Mouse (Mus musculus): ENCODE data around the gene Unkl.

The Unkl gene

GRCm38 (mm10) chr17:25188150-25189031 is at the start of gene Unkl:
Unkl (plus strand) TSS chr17:25188397.
- peak; percentile 60 for DNase-seq

GRCm38 (mm10) chr17:25138803-25139202 is 49.4 kb upstream of the Unkl start:
- no peak for DNase-seq

GRCm38 (mm10) chr17:25139960-25140359 is 48.2 kb upstream of the Unkl start:
- DNase-seq: no peak

- DNase-seq: no peak
Observed at GRCm38 (mm10) chr17:25162161-25162560, 26.0 kb upstream of the Unkl start, which contains the start of gene Ccdc154. Ccdc154 (plus strand) TSS chr17:25162461.

GRCm38 (mm10) chr17:25163387-25163786 is 24.8 kb upstream of the Unkl start:
- no peak for DNase-seq

- no peak for DNase-seq
Observed at GRCm38 (mm10) chr17:25164770-25165169, 23.4 kb upstream of the Unkl start.

- no peak for DNase-seq
Observed at GRCm38 (mm10) chr17:25165970-25166671, 22.1 kb upstream of the Unkl start.

- DNase-seq: no peak
Observed at GRCm38 (mm10) chr17:25169706-25170105, 18.5 kb upstream of the Unkl start.

GRCm38 (mm10) chr17:25172558-25172957 is 15.6 kb upstream of the Unkl start:
- no peak for DNase-seq

- no peak for DNase-seq
Observed at GRCm38 (mm10) chr17:25175411-25175810, 12.8 kb upstream of the Unkl start, which contains the start of gene Gm38655. Gm38655 (minus strand) TSS chr17:25175471.

GRCm38 (mm10) chr17:25183232-25183631 is 5.0 kb upstream of the Unkl start:
- DNase-seq: no peak

- peak; percentile 96 for DNase-seq
Observed at GRCm38 (mm10) chr17:25184129-25184691, 4.0 kb upstream of the Unkl start, which contains the start of gene BC003965. BC003965 (plus strand) TSS chr17:25184554.

- DNase-seq: no peak
Observed at GRCm38 (mm10) chr17:25184961-25185360, 3.2 kb upstream of the Unkl start.

- DNase-seq: no peak
Observed at GRCm38 (mm10) chr17:25187784-25188149, 430 bp upstream of the Unkl start.

GRCm38 (mm10) chr17:25189091-25189490 is 894 bp downstream of the Unkl start:
- DNase-seq: no peak

- DNase-seq: no peak
Observed at GRCm38 (mm10) chr17:25202401-25202800, 14.2 kb downstream of the Unkl start.

GRCm38 (mm10) chr17:25210006-25210405 is 21.8 kb downstream of the Unkl start:
- DNase-seq: peak; percentile 52

GRCm38 (mm10) chr17:25210680-25211466 is 22.7 kb downstream of the Unkl start:
- DNase-seq: peak; percentile 35

GRCm38 (mm10) chr17:25211705-25212104 is 23.5 kb downstream of the Unkl start:
- no peak for DNase-seq

GRCm38 (mm10) chr17:25215431-25215830 is 27.2 kb downstream of the Unkl start:
- DNase-seq: no peak

GRCm38 (mm10) chr17:25218967-25219366 is 30.8 kb downstream of the Unkl start:
- DNase-seq: no peak

GRCm38 (mm10) chr17:25219492-25220295 is 31.5 kb downstream of the Unkl start:
- no peak for DNase-seq

Data from layer of hippocampus, adult 9-11 months (tissue).